Mouse (Mus musculus) small intestine, adult 2 months (tissue): Measurements from ENCODE around the gene Krtap5-5. TPM values are rescaled to one million over a fixed set of nuclear protein-coding genes. Genes with fewer than 3 reads are reported as not detected.

ENCODE experiments used
- H3K27ac ChIP-seq: fragments of 200-500 bp; 2 replicates; pipeline ENCODE4 v1.5.1; 2012; ENCODE audit warnings: low read depth, low read length, control low read depth, inconsistent platforms; ENCODE audit not compliant: insufficient read depth
- H3K27me3 ChIP-seq: fragments of 200-500 bp; 2 replicates; pipeline ENCODE4 v1.6.1; 2012; ENCODE audit warnings: mild to moderate bottlenecking, moderate library complexity, low read length, inconsistent platforms; ENCODE audit not compliant: control insufficient read depth, insufficient read depth
- H3K36me3 ChIP-seq: fragments of 200-500 bp; 2 replicates; pipeline ENCODE4 v1.6.1; 2012; ENCODE audit warnings: mild to moderate bottlenecking, low read length, control low read depth, inconsistent platforms; ENCODE audit not compliant: control insufficient read depth, insufficient read depth
- H3K4me1 ChIP-seq: fragments of 200-500 bp; 2 replicates; pipeline ENCODE4 v1.6.1; 2012; ENCODE audit warnings: low read length, inconsistent platforms, mixed read lengths; ENCODE audit not compliant: control insufficient read depth, insufficient read depth, insufficient read length
- H3K4me3 ChIP-seq: fragments of 200-500 bp; 2 replicates; pipeline ENCODE4 v1.5.1; 2012; ENCODE audit warnings: low read depth, mild to moderate bottlenecking, control low read depth, inconsistent platforms, low read length, moderate library complexity
- CTCF ChIP-seq: fragments of 200-500 bp; IDR thresholded peaks from 2 replicates; pipeline ENCODE4 v1.5.1; 2012; ENCODE audit warnings: low read depth, mild to moderate bottlenecking, control low read depth, inconsistent platforms, low read length, moderate library complexity, mixed read lengths; ENCODE audit not compliant: insufficient replicate concordance, insufficient read length; ENCODE audit errors: extremely low read depth
- POLR2A ChIP-seq: fragments of 200-500 bp; IDR thresholded peaks from 2 replicates; pipeline ENCODE4 v1.6.1; 2012; ENCODE audit warnings: low read depth, mild to moderate bottlenecking, control low read depth, inconsistent platforms, low read length, moderate library complexity
- WGBS: fragments of 180-500 bp; shearing (Covaris S2); methylation state at CpG from one replicate; pipeline ENCODE4 v1.1.7; 2018; 5-methylcytosine and 5-hydroxymethylcytosine counted together
- polyA plus RNA-seq: library from polyadenylated mRNA; depleted of rRNA; stranded (reverse); fragments of >200 nt; gene quantifications from 2 replicates; pipeline ENCODE4 v1.2.3, GENCODE M21; 2012; rRNA removed

Krtap5-5 gene
- polyA plus RNA-seq, 1 experiment = not detected

- Histone ChIP-seq H3K27me3 (no peaks in the 10 kb centered on the region; the same call in 1 of the 2 replicates), H3K4me1 (no peaks in the 10 kb centered on the region), H3K27ac (no peak within 1 kb of the TSS), H3K4me3 (no peak within 1 kb of the TSS), H3K36me3 (no peaks in the 10 kb centered on the region)
- WGBS = 12% methylated on average over 2 of the region's 2 CpGs
- TF ChIP-seq POLR2A (no peak), CTCF (no peak)
Measured at GRCm38 (mm10) chr7:142190289-142190688, 39.5 kb downstream of the Krtap5-5 start, which contains the start of gene Gm10153. TSS of gene Gm10153 (minus strand) at chr7:142190389.

GRCm38 (mm10) chr7:142188156-142188555 lies 41.6 kb downstream of the Krtap5-5 start:
- Histone ChIP-seq H3K36me3 (no peaks in the 10 kb centered on the region), H3K4me3 (no peak overlapping the region), H3K27ac (no peak overlapping the region), H3K4me1 (no peaks in the 10 kb centered on the region), H3K27me3 (no peaks in the 10 kb centered on the region; the same call in 1 of the 2 replicates)
- TF ChIP-seq POLR2A = no peak
- TF ChIP-seq CTCF = no peak
- 71% methylated on average over 2 of the region's 2 CpGs for WGBS

GRCm38 (mm10) chr7:142181021-142181420 lies 48.8 kb downstream of the Krtap5-5 start:
- Histone ChIP-seq H3K4me3 (no peak overlapping the region), H3K4me1 (no peaks in the 10 kb centered on the region), H3K36me3 (no peaks in the 10 kb centered on the region), H3K27me3 (no peaks in the 10 kb centered on the region; the same call in 1 of the 2 replicates), H3K27ac (no peak overlapping the region)
- TF ChIP-seq POLR2A (no peak), CTCF (no peak)
- WGBS = 48% methylated on average over 1 of the region's 1 CpGs

Other genes starting within 250 kb of the Krtap5-5 start
- gene Mob2, start 168.9 kb downstream of the Krtap5-5 start, polyA plus RNA-seq = 26.1 and 31.8 TPM in 2 replicates
- gene Dusp8, start 134.1 kb downstream of the Krtap5-5 start, polyA plus RNA-seq = 8.9 and 13.4 TPM in 2 replicates
- gene Gm45618, start 109.2 kb downstream of the Krtap5-5 start, polyA plus RNA-seq = not detected in 2 replicates
- gene Gm39115, start 93.9 kb downstream of the Krtap5-5 start, polyA plus RNA-seq = not detected in 2 replicates
- not detected in 2 replicates for gene Gm45337, start 85.4 kb downstream of the Krtap5-5 start, polyA plus RNA-seq
- not detected in 2 replicates for gene Gm29735, start 72.9 kb downstream of the Krtap5-5 start, polyA plus RNA-seq
- not detected in 2 replicates for gene Gm4553, start 64.2 kb downstream of the Krtap5-5 start, polyA plus RNA-seq
- gene Krtap5-2, start 54.0 kb downstream of the Krtap5-5 start, polyA plus RNA-seq = not detected in 2 replicates
- gene Gm10153, start 39.6 kb downstream of the Krtap5-5 start, polyA plus RNA-seq = not detected in 2 replicates
- 0.91 TPM in 1 of 2 replicates, not detected in the other for gene Krtap5-3, start 28.6 kb downstream of the Krtap5-5 start, polyA plus RNA-seq
- gene Gm7579, start 18.1 kb downstream of the Krtap5-5 start, polyA plus RNA-seq = 0.20 TPM in 1 of 2 replicates, not detected in the other
- not detected in 2 replicates for gene Gm40460, start 11.1 kb upstream of the Krtap5-5 start, polyA plus RNA-seq
- not detected in 2 replicates for gene Gm2431, start 28.4 kb upstream of the Krtap5-5 start, polyA plus RNA-seq
- gene Gm4559, start 44.4 kb upstream of the Krtap5-5 start, polyA plus RNA-seq = not detected in 2 replicates
- not detected in 2 replicates for gene Krtap5-1, start 67.1 kb upstream of the Krtap5-5 start, polyA plus RNA-seq
- gene Krtap5-4, start 73.6 kb upstream of the Krtap5-5 start, polyA plus RNA-seq = not detected in 2 replicates
- 1.5 and 3.2 TPM in 2 replicates for gene Ifitm10, start 143.8 kb upstream of the Krtap5-5 start, polyA plus RNA-seq
- 0.42 TPM in 1 of 2 replicates, not detected in the other for gene Gm49369, start 152.7 kb upstream of the Krtap5-5 start, polyA plus RNA-seq
- gene Ctsd, start 158.1 kb upstream of the Krtap5-5 start, polyA plus RNA-seq = 174 and 253 TPM in 2 replicates
- 1.4 and 66.8 TPM in 2 replicates for gene Syt8, start 204.9 kb upstream of the Krtap5-5 start, polyA plus RNA-seq
- 0.35 and 2.9 TPM in 2 replicates for gene Tnni2, start 211.8 kb upstream of the Krtap5-5 start, polyA plus RNA-seq
- gene Lsp1, start 230.8 kb upstream of the Krtap5-5 start, polyA plus RNA-seq = 29.4 and 48.0 TPM in 2 replicates